Mouse (Mus musculus): Measurements from ENCODE around the gene Cst10.

Gene Cst10

DNA sequence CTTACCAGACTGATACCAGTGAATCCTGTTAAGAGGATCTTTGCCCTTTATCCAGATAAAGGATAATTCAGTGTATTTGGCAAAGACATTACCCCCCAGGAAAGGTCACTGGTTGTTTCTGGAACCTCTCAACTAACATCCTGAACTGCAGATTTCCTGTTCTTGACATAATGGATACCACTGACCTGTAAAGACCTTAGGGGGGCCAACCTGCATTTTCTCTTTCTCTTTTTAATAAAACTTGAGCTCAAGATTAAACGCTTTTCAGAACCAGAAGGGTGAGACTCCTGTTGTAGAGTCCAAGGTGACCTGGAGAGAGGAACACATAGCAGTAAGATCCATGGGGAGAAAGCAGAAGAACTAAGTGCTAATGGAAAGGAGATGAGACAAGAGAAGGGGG lies at the start of gene Cst10:
Gene Cst10, plus strand, starts transcription at position 301 of the 400 bp plus-strand sequence.
- DNase-seq, result no peak

DNA sequence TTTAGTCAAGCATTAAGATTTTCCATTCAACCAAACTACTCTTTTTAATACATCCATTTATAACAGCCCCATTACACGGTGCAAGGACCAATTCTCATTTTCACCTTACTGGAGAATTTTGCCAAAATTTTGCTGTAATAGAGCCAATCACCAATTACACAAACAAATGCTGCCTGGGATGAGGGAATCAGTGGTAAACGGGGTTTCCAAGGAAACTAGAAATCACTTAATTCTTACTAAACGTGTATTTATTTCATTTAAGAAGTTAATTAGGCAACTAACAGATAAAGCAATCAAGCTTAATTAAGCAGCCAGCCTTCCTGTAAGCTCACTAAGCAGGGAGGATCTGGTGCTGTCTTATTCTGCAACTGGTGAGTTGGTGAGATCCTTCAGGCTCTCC lies 11.9 kb upstream of the Cst10 start:
- DNase-seq, result no peak

DNA sequence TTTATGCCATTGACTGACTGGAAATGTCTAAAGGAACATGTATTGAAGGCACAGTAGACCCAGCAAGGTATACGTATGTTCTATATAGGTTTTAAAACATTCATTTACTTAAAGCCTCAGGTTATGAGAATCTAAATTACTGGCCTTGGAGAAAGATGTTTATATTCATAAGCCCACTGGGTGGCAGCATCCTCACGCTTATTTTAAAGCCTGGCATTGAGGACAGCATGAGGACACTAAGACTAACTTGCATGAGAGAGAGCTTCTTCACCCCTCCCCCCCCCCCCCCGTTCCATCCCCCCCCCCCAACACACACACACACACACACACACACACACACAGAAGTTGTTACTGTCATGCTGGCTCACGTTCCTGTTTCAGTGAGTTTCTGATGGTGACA lies 17.7 kb downstream of the Cst10 start:
- DNase-seq, result peak; percentile 63
